Mouse (Mus musculus): Measurements from ENCODE around the gene Nfix.

GRCm38 (mm10) chr8:84772628-84773027 lies 27.5 kb downstream of the Nfix start:
- TF ChIP-seq CTCF (IDR thresholded peaks at IDR 0.05) (no peak), POLR2A (IDR thresholded peaks at IDR 0.05; ENCODE audit: insufficient read depth, low read depth, low read length) (no peak), EP300 (IDR thresholded peaks at IDR 0.05; ENCODE audit: insufficient read depth, low read depth, low read length) (no peak)

Data from heart, adult 2 months (tissue).